Mouse (Mus musculus): ENCODE data around the gene Dennd1b. TPM values are rescaled to one million over a fixed set of nuclear protein-coding genes. Genes with fewer than 3 reads are reported as not detected.

Gene Dennd1b
- polyA plus RNA-seq, 1 experiment, result 25.8 TPM

DNA sequence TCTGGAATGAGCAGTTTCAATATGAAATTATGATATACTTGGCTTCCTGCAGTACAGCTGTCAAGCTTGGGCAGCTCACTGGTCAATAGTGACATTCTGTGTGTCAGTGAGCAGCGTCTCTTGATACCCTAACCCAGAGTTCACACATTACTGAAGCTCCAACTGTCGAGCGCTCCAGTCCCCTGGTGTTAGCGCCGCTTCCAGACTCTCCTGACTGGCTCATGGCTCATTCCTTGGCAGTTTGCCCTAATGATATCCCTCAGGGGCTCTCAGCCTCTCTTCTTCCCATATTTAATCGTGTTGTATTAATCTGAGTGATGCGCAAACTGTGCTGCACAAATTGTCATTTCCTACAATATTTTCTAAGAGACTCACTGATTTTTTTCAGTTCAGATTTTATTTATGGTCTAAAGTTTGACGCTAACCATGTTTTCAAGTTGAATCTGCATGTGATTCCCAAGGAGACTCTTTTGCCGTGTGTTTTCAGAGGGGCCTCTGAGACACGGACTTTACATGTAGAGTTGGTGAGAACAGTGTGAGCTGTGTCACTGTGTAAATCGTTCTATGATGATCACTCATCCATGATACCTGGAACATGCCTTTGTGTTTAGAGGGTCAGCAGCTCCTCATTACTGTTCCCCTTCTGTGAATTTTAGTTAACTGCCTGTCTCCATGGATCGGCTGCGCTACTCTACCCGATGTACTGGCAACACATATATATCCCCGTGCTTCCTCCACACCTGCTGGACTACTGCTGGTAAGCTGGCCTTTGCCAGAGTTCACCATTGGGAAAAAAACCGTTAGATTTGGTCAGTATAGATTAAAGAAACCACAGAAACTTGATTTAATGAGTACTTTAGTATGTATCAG is 117.5 kb downstream of the Dennd1b start:
- TF ChIP-seq EP300 (IDR thresholded peaks at IDR 0.05; ENCODE audit: insufficient read depth, low read depth, low read length) (no peak), POLR2A (IDR thresholded peaks at IDR 0.05; ENCODE audit: insufficient read depth, low read length) (no peak), CTCF (IDR thresholded peaks at IDR 0.05; ENCODE audit: low read depth, low read length) (no peak)
- no peaks in the 10 kb centered on the region for H3K9me3 ChIP-seq (replicated peaks; ENCODE audit: control insufficient read depth, insufficient read depth, low read length, poor library complexity, severe bottlenecking)

DNA sequence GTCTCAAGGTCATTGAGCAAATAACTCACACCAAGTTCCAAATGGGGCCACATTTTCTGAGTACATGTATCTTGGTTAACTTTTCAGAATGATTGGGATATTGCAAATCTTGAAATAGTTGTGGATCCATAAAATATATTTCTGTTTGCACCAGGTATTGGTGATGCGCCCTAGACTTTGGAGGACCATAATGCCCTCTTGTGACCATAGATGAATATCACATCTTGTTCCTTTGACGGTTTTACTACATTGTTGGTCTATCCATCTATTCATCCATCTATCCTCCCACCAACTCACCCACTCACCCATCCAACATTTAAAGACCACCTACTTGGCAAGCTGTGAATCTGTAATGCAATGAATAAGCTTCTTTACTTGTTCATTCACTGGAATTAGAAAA is 120.1 kb downstream of the Dennd1b start:
- TF ChIP-seq POLR2A (IDR thresholded peaks at IDR 0.05; ENCODE audit: insufficient read depth, low read length), result no peak
- TF ChIP-seq CTCF (IDR thresholded peaks at IDR 0.05; ENCODE audit: low read depth, low read length), result no peak
- no peak for TF ChIP-seq EP300 (IDR thresholded peaks at IDR 0.05; ENCODE audit: insufficient read depth, low read depth, low read length)
- Histone ChIP-seq H3K4me3 (ENCODE audit: low read depth, low read length) (no peak overlapping the region), H3K36me3 (ENCODE audit: control insufficient read depth, insufficient read depth, low read length, poor library complexity, severe bottlenecking) (no peaks in the 10 kb centered on the region), H3K9me3 (replicated peaks; ENCODE audit: control insufficient read depth, insufficient read depth, low read length, poor library complexity, severe bottlenecking) (no peaks in the 10 kb centered on the region), H3K4me1 (ENCODE audit: control insufficient read depth, insufficient read depth, low read length) (no peaks in the 10 kb centered on the region), H3K27ac (ENCODE audit: insufficient read depth, low read length) (no peak overlapping the region), H3K9ac (ENCODE audit: low read depth, poor library complexity, severe bottlenecking) (no peak overlapping the region), H3K27me3 (ENCODE audit: control insufficient read depth, insufficient read depth, low read length, poor library complexity, severe bottlenecking) (no peaks in the 10 kb centered on the region)

More for the DNA sequence above, 117.5 kb downstream of the Dennd1b start:
- Histone ChIP-seq H3K27ac (ENCODE audit: insufficient read depth, low read length) (no peak overlapping the region), H3K4me3 (ENCODE audit: low read depth, low read length) (no peak overlapping the region), H3K4me1 (ENCODE audit: control insufficient read depth, insufficient read depth, low read length) (no peaks in the 10 kb centered on the region), H3K36me3 (ENCODE audit: control insufficient read depth, insufficient read depth, low read length, poor library complexity, severe bottlenecking) (no peaks in the 10 kb centered on the region), H3K27me3 (ENCODE audit: control insufficient read depth, insufficient read depth, low read length, poor library complexity, severe bottlenecking) (no peaks in the 10 kb centered on the region), H3K9ac (ENCODE audit: low read depth, poor library complexity, severe bottlenecking) (no peak overlapping the region)

DNA sequence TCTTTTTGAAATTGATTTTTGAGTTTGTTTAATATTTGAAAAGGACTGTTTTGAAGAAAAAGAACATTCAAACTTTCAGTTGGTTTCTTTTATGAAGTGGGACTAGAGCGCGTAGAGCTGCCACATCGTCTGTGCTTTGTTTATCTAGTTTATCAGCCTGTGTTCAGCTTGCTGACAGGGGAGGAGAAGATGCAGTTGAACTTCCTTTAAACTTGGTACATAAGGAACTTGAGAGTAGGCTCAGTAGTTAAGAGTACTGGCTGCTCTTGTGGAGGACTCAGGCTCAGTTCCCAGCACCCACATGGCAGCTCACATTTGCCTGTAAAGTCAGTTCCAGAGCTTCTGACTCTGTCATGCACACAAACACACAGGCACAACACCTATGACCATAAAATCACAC is 124.3 kb downstream of the Dennd1b start:
- Histone ChIP-seq H3K9me3 (replicated peaks; ENCODE audit: control insufficient read depth, insufficient read depth, low read length, poor library complexity, severe bottlenecking) (no peaks in the 10 kb centered on the region), H3K9ac (ENCODE audit: low read depth, poor library complexity, severe bottlenecking) (no peak overlapping the region), H3K4me3 (ENCODE audit: low read depth, low read length) (no peak overlapping the region), H3K27me3 (ENCODE audit: control insufficient read depth, insufficient read depth, low read length, poor library complexity, severe bottlenecking) (no peaks in the 10 kb centered on the region), H3K27ac (ENCODE audit: insufficient read depth, low read length) (no peak overlapping the region), H3K36me3 (ENCODE audit: control insufficient read depth, insufficient read depth, low read length, poor library complexity, severe bottlenecking) (no peaks in the 10 kb centered on the region), H3K4me1 (ENCODE audit: control insufficient read depth, insufficient read depth, low read length) (no peaks in the 10 kb centered on the region)
- TF ChIP-seq POLR2A (IDR thresholded peaks at IDR 0.05; ENCODE audit: insufficient read depth, low read length) (no peak), CTCF (IDR thresholded peaks at IDR 0.05; ENCODE audit: low read depth, low read length) (no peak), EP300 (IDR thresholded peaks at IDR 0.05; ENCODE audit: insufficient read depth, low read depth, low read length) (no peak)

DNA sequence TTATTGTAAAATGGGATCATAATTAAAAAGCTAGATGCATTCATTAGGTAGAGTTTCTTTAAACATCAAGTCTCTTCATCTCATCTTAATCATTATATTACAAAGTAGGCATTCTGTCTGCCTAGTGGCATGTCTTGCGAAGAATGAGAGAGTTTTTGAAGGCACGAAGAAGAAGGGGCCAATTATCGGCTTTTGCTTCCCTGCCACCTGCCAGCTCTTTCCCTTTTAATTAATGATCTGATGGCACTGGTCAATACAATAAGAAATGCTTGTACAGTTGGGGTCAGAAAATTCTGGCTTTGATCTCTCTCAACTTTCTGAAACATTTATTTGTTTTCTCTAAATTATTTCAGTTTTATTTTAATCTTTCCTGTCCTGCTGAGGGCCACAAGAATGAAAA is 127.5 kb downstream of the Dennd1b start:
- no peak overlapping the region for H3K27ac ChIP-seq (ENCODE audit: insufficient read depth, low read length)
- H3K9me3 ChIP-seq (replicated peaks; ENCODE audit: control insufficient read depth, insufficient read depth, low read length, poor library complexity, severe bottlenecking), result no peaks in the 10 kb centered on the region
- H3K36me3 ChIP-seq (ENCODE audit: control insufficient read depth, insufficient read depth, low read length, poor library complexity, severe bottlenecking), result no peaks in the 10 kb centered on the region
- H3K9ac ChIP-seq (ENCODE audit: low read depth, poor library complexity, severe bottlenecking), result no peak overlapping the region
- H3K4me3 ChIP-seq (ENCODE audit: low read depth, low read length), result no peak overlapping the region
- no peaks in the 10 kb centered on the region for H3K4me1 ChIP-seq (ENCODE audit: control insufficient read depth, insufficient read depth, low read length)
- H3K27me3 ChIP-seq (ENCODE audit: control insufficient read depth, insufficient read depth, low read length, poor library complexity, severe bottlenecking), result no peaks in the 10 kb centered on the region
- TF ChIP-seq POLR2A (IDR thresholded peaks at IDR 0.05; ENCODE audit: insufficient read depth, low read length) (no peak), CTCF (IDR thresholded peaks at IDR 0.05; ENCODE audit: low read depth, low read length) (no peak), EP300 (IDR thresholded peaks at IDR 0.05; ENCODE audit: insufficient read depth, low read depth, low read length) (no peak)

DNA sequence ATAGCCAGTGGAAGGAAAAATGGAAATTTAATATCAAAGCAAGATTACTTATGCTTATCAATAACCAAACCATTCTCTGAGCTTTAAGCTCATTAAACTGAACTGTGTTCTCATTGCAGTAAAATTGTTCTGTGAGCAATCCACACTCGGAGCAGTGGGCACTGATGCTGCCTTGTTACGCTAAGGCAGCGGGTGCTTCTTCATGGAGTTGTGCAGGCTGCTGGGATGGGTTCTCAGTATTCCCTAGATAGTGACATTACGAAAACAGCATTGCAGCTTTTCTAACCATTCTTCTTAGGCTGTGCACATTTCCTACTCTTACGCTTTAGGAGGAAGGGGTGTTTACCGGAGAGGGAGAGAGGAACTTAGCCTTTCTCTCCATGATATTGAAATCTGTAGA is 128.5 kb downstream of the Dennd1b start:
- no peaks in the 10 kb centered on the region for H3K4me1 ChIP-seq (ENCODE audit: control insufficient read depth, insufficient read depth, low read length)
- H3K4me3 ChIP-seq (ENCODE audit: low read depth, low read length), result no peak overlapping the region
- TF ChIP-seq CTCF (IDR thresholded peaks at IDR 0.05; ENCODE audit: low read depth, low read length), result no peak
- no peak for TF ChIP-seq POLR2A (IDR thresholded peaks at IDR 0.05; ENCODE audit: insufficient read depth, low read length)
- no peak for TF ChIP-seq EP300 (IDR thresholded peaks at IDR 0.05; ENCODE audit: insufficient read depth, low read depth, low read length)
- no peaks in the 10 kb centered on the region for H3K36me3 ChIP-seq (ENCODE audit: control insufficient read depth, insufficient read depth, low read length, poor library complexity, severe bottlenecking)
- no peak overlapping the region for H3K9ac ChIP-seq (ENCODE audit: low read depth, poor library complexity, severe bottlenecking)
- H3K9me3 ChIP-seq (replicated peaks; ENCODE audit: control insufficient read depth, insufficient read depth, low read length, poor library complexity, severe bottlenecking), result no peaks in the 10 kb centered on the region
- H3K27me3 ChIP-seq (ENCODE audit: control insufficient read depth, insufficient read depth, low read length, poor library complexity, severe bottlenecking), result no peaks in the 10 kb centered on the region
- no peak overlapping the region for H3K27ac ChIP-seq (ENCODE audit: insufficient read depth, low read length)

DNA sequence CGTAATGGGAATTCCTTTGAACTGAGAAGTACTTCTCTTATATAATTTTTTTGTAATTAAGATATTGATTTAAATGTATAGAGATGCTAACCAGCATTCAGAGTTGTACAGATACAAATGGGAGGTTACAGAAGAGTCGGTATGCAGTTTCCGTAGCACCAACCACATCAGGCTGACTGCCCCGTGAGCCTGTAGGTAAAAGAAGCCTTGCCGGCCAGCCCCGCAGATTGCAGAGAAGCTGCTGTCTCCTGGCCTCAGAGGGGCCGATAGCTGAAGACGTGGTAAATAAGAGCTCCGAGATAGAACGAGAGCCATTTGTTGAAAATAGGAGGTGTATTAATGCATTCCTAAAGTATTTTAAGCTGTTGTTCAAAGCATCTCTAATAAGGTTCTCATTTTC is 128.9 kb downstream of the Dennd1b start:
- no peak for TF ChIP-seq CTCF (IDR thresholded peaks at IDR 0.05; ENCODE audit: low read depth, low read length)
- no peak for TF ChIP-seq EP300 (IDR thresholded peaks at IDR 0.05; ENCODE audit: insufficient read depth, low read depth, low read length)
- no peak for TF ChIP-seq POLR2A (IDR thresholded peaks at IDR 0.05; ENCODE audit: insufficient read depth, low read length)
- Histone ChIP-seq H3K9ac (ENCODE audit: low read depth, poor library complexity, severe bottlenecking) (no peak overlapping the region), H3K4me1 (ENCODE audit: control insufficient read depth, insufficient read depth, low read length) (no peaks in the 10 kb centered on the region), H3K27me3 (ENCODE audit: control insufficient read depth, insufficient read depth, low read length, poor library complexity, severe bottlenecking) (no peaks in the 10 kb centered on the region), H3K9me3 (replicated peaks; ENCODE audit: control insufficient read depth, insufficient read depth, low read length, poor library complexity, severe bottlenecking) (no peaks in the 10 kb centered on the region), H3K4me3 (ENCODE audit: low read depth, low read length) (no peak overlapping the region), H3K27ac (ENCODE audit: insufficient read depth, low read length) (no peak overlapping the region), H3K36me3 (ENCODE audit: control insufficient read depth, insufficient read depth, low read length, poor library complexity, severe bottlenecking) (no peaks in the 10 kb centered on the region)
